31 mouse cellular contexts compared by ENCODE assay signal in genomic region chr10:53687888-53688287, GRCm38 (mm10). TPM values are rescaled to one million over a fixed set of nuclear protein-coding genes. Genes with fewer than 3 reads are reported as not detected.
DNase-seq lines count a peak whose midpoint lies in the region; ATAC-seq lines count a peak whose summit lies in the region.
"Had no signal": no experiment of that assay in that cellular context is flagged by ENCODE, and none has a peak within 500 bp of the region (broad histone marks: within the 10 kb centered on the region; RNA-seq: fewer than 3 reads in every experiment).

No protein-coding gene starts in this region.

- H3K4me3 ChIP-seq in kidney, embryonic 14.5 days (ENCODE audit: low read length), result no peak overlapping the region
- no peak overlapping the region for H3K4me3 ChIP-seq in neural tube, embryonic 12.5 days
- H3K4me3 ChIP-seq: embryonic facial prominence, embryonic 10.5 days; embryonic facial prominence, embryonic 13.5 days; erythroblast, embryonic 14.5 days; forebrain, embryonic 13.5 days; gastrocnemius, adult 2 months; heart, embryonic 12.5 days; heart, embryonic 15.5 days; hindbrain, embryonic 12.5 days; hindbrain, embryonic 15.5 days had no signal

- WGBS in kidney, embryonic 14.5 days, result 27% methylated on average over 5 of the region's 5 CpGs
- WGBS in neural tube, embryonic 12.5 days, result 54% methylated on average over 5 of the region's 5 CpGs

- no peaks in the 10 kb centered on the region for H3K4me1 ChIP-seq in kidney, embryonic 14.5 days (ENCODE audit: control insufficient read depth, insufficient read depth, low read length)
- H3K4me1 ChIP-seq in neural tube, embryonic 12.5 days, result no peaks in the 10 kb centered on the region
- H3K4me1 ChIP-seq: embryonic facial prominence, embryonic 10.5 days; embryonic facial prominence, embryonic 13.5 days; forebrain, embryonic 13.5 days; hindbrain, embryonic 12.5 days; hindbrain, embryonic 15.5 days had no signal

- peak; percentile 47; the same call in 1 of the 2 replicates for ATAC-seq in kidney, embryonic 14.5 days (ENCODE audit: low FRiP score, low TSS enrichment)
- peak; percentile 23; the same call in 1 of the 2 replicates for ATAC-seq in neural tube, embryonic 12.5 days (ENCODE audit: low FRiP score, low read depth)
- ATAC-seq: forebrain, embryonic 13.5 days; forebrain, embryonic 16.5 days had no signal

- H3K9me3 ChIP-seq in kidney, embryonic 14.5 days (ENCODE audit: control insufficient read depth, low read length), result no peaks in the 10 kb centered on the region
- H3K9me3 ChIP-seq in neural tube, embryonic 12.5 days, result no peaks in the 10 kb centered on the region
- H3K9me3 ChIP-seq: embryonic facial prominence, embryonic 10.5 days; embryonic facial prominence, embryonic 13.5 days; forebrain, embryonic 13.5 days; G1E; heart, embryonic 12.5 days; heart, embryonic 15.5 days; hindbrain, embryonic 12.5 days; hindbrain, embryonic 15.5 days had no signal

- no peak overlapping the region for H3K9ac ChIP-seq in kidney, embryonic 14.5 days (ENCODE audit: low read depth, low read length)
- no peak overlapping the region for H3K9ac ChIP-seq in neural tube, embryonic 12.5 days
- H3K9ac ChIP-seq: embryonic facial prominence, embryonic 13.5 days; forebrain, embryonic 13.5 days; heart, embryonic 12.5 days; heart, embryonic 15.5 days; hindbrain, embryonic 12.5 days; hindbrain, embryonic 15.5 days had no signal

- no peaks in the 10 kb centered on the region for H3K36me3 ChIP-seq in kidney, embryonic 14.5 days (ENCODE audit: control insufficient read depth, insufficient read depth, low read length)
- H3K36me3 ChIP-seq in neural tube, embryonic 12.5 days, result no peaks in the 10 kb centered on the region
- H3K36me3 ChIP-seq: embryonic facial prominence, embryonic 10.5 days; embryonic facial prominence, embryonic 13.5 days; G1E; heart, embryonic 12.5 days; heart, embryonic 15.5 days; hindbrain, embryonic 15.5 days had no signal

- H3K27me3 ChIP-seq in kidney, embryonic 14.5 days (ENCODE audit: control insufficient read depth, insufficient read depth, low read length), result no peaks in the 10 kb centered on the region
- no peaks in the 10 kb centered on the region for H3K27me3 ChIP-seq in neural tube, embryonic 12.5 days (replicated peaks)
- H3K27me3 ChIP-seq: CH12.LX; embryonic facial prominence, embryonic 13.5 days; forebrain, embryonic 13.5 days; heart, embryonic 12.5 days; heart, embryonic 15.5 days; hindbrain, embryonic 12.5 days; hindbrain, embryonic 15.5 days had no signal

- DNase-seq in kidney, postnatal 14 days, result no peak
- no peak for DNase-seq in neural tube, embryonic 10.5 days (ENCODE audit: extremely low spot score, low spot score)
- peak; percentile 21 for DNase-seq in retina, embryonic 14.5 days (ENCODE audit: low spot score)
- no peak for DNase-seq in heart, adult 11 months
- DNase-seq in frontal cortex, postnatal 36 days (ENCODE audit: low spot score in 2 of 2), result no peak
- DNase-seq: adrenal gland, adult 2 months; adrenal gland, postnatal 14 days; B cell, adult 2 months; cerebellum, adult 11-12 months; cerebellum, adult 8-10 months; cerebellum, postnatal 10 days; cerebellum, postnatal 36 days; embryo, embryonic 11 days; gastrocnemius, adult 2 months; gastrocnemius, postnatal 14 days; heart, adult 18-20 months; heart, postnatal 10 days; heart, postnatal 36 days had no signal

- no peak overlapping the region for H3K4me2 ChIP-seq in kidney, embryonic 14.5 days (replicated peaks; ENCODE audit: low read depth, low read length)
- H3K4me2 ChIP-seq in neural tube, embryonic 12.5 days (replicated peaks), result no peak overlapping the region
- H3K4me2 ChIP-seq: embryonic facial prominence, embryonic 13.5 days; forebrain, embryonic 13.5 days; heart, embryonic 12.5 days; heart, embryonic 15.5 days; hindbrain, embryonic 12.5 days; hindbrain, embryonic 15.5 days had no signal

- H3K27ac ChIP-seq in kidney, embryonic 14.5 days (ENCODE audit: low read depth, low read length), result no peak overlapping the region
- H3K27ac ChIP-seq in neural tube, embryonic 12.5 days, result no peak overlapping the region
- H3K27ac ChIP-seq: embryonic facial prominence, embryonic 10.5 days; embryonic facial prominence, embryonic 13.5 days; forebrain, embryonic 13.5 days; gastrocnemius, adult 2 months; heart, embryonic 15.5 days; hindbrain, embryonic 12.5 days; hindbrain, embryonic 15.5 days had no signal

RNA-seq across cellular contexts. Expression of gene Mcm9, which starts 57.6 kb away (rescaled TPM):
- polyA plus RNA-seq in kidney, embryonic 14.5 days (2014; fragmentation: Nextera tagmentation; extraction: Ambion mirVana), result 9.4 and 18.8 TPM in 2 replicates
- polyA plus RNA-seq in neural tube, embryonic 12.5 days (2016; fragmentation: Nextera tagmentation; extraction: Ambion mirVana), result 11.9 and 13.4 TPM in 2 replicates
